Mouse (Mus musculus) adrenal gland, adult 18-20 months (tissue): ENCODE results near the gene Gm49318. TPM values are rescaled to one million over a fixed set of nuclear protein-coding genes. Genes with fewer than 3 reads are reported as not detected.
"Not testable (repeated sequence)": the region's sequence is repeated elsewhere in the genome, so short reads cannot be mapped to it uniquely, and the experiment has no call there.

Experiments used
- DNase-seq, 2 experiments: peaks; one replicate each; pipeline ENCODE4 v3.0.0; 2021 to 2022; ENCODE audit warnings: low spot score in 2 of 2
- long read RNA-seq, 2 experiments: library from polyadenylated mRNA; stranded (forward); transcript quantifications; one replicate each; pipeline ENCODE4 v2.0.0; 2021
- total RNA-seq, 2 experiments: library from RNA; stranded (reverse); gene quantifications; 1 replicate in 1 of 2; 2 replicates in 1 of 2; pipeline ENCODE4 v1.2.3; 2021

Gm49318 gene
- total RNA-seq, result under 1 TPM in 1 of 2 experiments, not detected in 1; 0.61 TPM
- long read RNA-seq, experiment 1, result 0 reads
- long read RNA-seq, experiment 2, partial matches to known transcripts, result 0 of 2 reads
- long read RNA-seq, experiment 2, other reads (novel, unspliced or antisense), result 2 of 2 reads

- peak; percentile 95 to 96 for DNase-seq
Measured at GRCm38 (mm10) chr9:22070791-22071573, at the start of gene Gm49318, which contains the start of gene Zfp653. TSS of gene Gm49318 (minus strand) at chr9:22071259. TSS of gene Zfp653 (minus strand) at chr9:22071376.

GRCm38 (mm10) chr9:22119543-22119942, 48.5 kb upstream of the Gm49318 start:
- no peak for DNase-seq

GRCm38 (mm10) chr9:22117754-22118456, 46.8 kb upstream of the Gm49318 start:
- peak in 1 of 2 experiments; percentile 30 for DNase-seq

GRCm38 (mm10) chr9:22116740-22117426, 45.8 kb upstream of the Gm49318 start, which contains the start of gene Elof1:
TSS of gene Elof1 (minus strand) at chr9:22117172.
- DNase-seq, result peak; percentile 83 to 85

GRCm38 (mm10) chr9:22116086-22116485, 45.0 kb upstream of the Gm49318 start:
- DNase-seq, result no peak

- no peak for DNase-seq
Measured at GRCm38 (mm10) chr9:22115635-22116034, 44.6 kb upstream of the Gm49318 start.

GRCm38 (mm10) chr9:22108194-22108593, 37.1 kb upstream of the Gm49318 start:
- DNase-seq, result no peak

GRCm38 (mm10) chr9:22099922-22100321, 28.9 kb upstream of the Gm49318 start:
- DNase-seq, result no peak

- no peak for DNase-seq
Measured at GRCm38 (mm10) chr9:22098993-22099696, 28.1 kb upstream of the Gm49318 start, which contains the start of gene Cnn1. TSS of gene Cnn1 (plus strand) at chr9:22099216.

- DNase-seq, result peak; percentile 83 to 89
Measured at GRCm38 (mm10) chr9:22095854-22096307, 24.8 kb upstream of the Gm49318 start.

GRCm38 (mm10) chr9:22092746-22093145, 21.7 kb upstream of the Gm49318 start:
- no peak for DNase-seq

GRCm38 (mm10) chr9:22089986-22090385, 18.9 kb upstream of the Gm49318 start:
- DNase-seq, result peak in 1 of 2 experiments; percentile 26

GRCm38 (mm10) chr9:22089281-22089680, 18.2 kb upstream of the Gm49318 start:
- DNase-seq, result no peak

GRCm38 (mm10) chr9:22087034-22087618, 16.1 kb upstream of the Gm49318 start:
- no peak for DNase-seq

- no peak for DNase-seq
Measured at GRCm38 (mm10) chr9:22086012-22086411, 15.0 kb upstream of the Gm49318 start.

- peak; percentile 80 to 83 for DNase-seq
Measured at GRCm38 (mm10) chr9:22085022-22085834, 14.2 kb upstream of the Gm49318 start, which contains the start of gene Ecsit. TSS of gene Ecsit (minus strand) at chr9:22085438.

- no peak for DNase-seq
Measured at GRCm38 (mm10) chr9:22084667-22085021, 13.6 kb upstream of the Gm49318 start.

- no peak for DNase-seq
Measured at GRCm38 (mm10) chr9:22076223-22076622, 5.2 kb upstream of the Gm49318 start.

GRCm38 (mm10) chr9:22075778-22076177, 4.7 kb upstream of the Gm49318 start:
- not testable (repeated sequence) for DNase-seq
